Mouse (Mus musculus): ENCODE measurements around the gene Slc19a3.

GRCm38 (mm10) chr1:83060643-83061042 lies 22.4 kb upstream of the Slc19a3 start, which contains the start of gene Krtap28-13:
- TF ChIP-seq CTCF (IDR thresholded peaks at IDR 0.05) (no peak), POLR2A (IDR thresholded peaks at IDR 0.05; ENCODE audit: insufficient read depth, low read depth, low read length) (no peak), EP300 (IDR thresholded peaks at IDR 0.05; ENCODE audit: insufficient read depth, low read depth, low read length) (no peak)

All from heart, adult 2 months (tissue).